Mouse (Mus musculus): ENCODE results near the gene Klhdc8b. TPM values are rescaled to one million over a fixed set of nuclear protein-coding genes. Genes with fewer than 3 reads are reported as not detected.

The Klhdc8b gene
- total and polyA plus RNA-seq, 2 experiments from 2014 or later: 56.5 to 95.6 TPM

DNA sequence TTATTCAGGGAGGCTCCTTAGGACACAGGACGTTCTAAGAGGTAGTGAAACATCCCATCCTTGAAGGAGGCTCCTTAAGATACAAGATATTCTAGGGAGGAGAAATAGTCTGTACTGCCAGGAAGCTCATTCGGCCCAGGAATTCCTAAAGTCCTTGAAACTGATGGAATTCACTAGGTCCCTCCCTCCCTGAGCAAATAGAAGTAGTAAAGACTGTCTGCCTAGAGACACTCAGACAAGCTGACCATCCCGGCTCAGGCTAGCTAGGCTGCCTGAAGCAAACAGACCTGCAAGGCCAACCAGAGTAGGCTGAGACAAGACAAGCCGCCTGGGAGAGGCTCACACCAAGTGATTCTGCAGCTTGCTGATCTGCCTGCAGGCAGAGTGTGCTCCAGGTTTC lies 8.5 kb upstream of the Klhdc8b start:
- Histone ChIP-seq H3K36me3 (ENCODE audit: insufficient read depth) (peaks cover 16% of the 10 kb centered on the region), H3K27ac (ENCODE audit: low read depth, low read length) (no peak overlapping the region), H3K4me3 (ENCODE audit: low read depth, low read length) (no peak overlapping the region), H3K9ac (no peak overlapping the region), H3K9me3 (ENCODE audit: low read length) (no peaks in the 10 kb centered on the region), H3K4me1 (ENCODE audit: insufficient read depth) (no peaks in the 10 kb centered on the region), H3K4me2 (ENCODE audit: low read depth) (no peak overlapping the region), H3K27me3 (ENCODE audit: insufficient read depth, low read length) (no peaks in the 10 kb centered on the region)
- 79% methylated on average over 4 of the region's 4 CpGs for WGBS
- TF ChIP-seq CTCF (IDR thresholded peaks at IDR 0.05; ENCODE audit: low read depth): no peak
- no peak for ATAC-seq
- no peak for DNase-seq

DNA sequence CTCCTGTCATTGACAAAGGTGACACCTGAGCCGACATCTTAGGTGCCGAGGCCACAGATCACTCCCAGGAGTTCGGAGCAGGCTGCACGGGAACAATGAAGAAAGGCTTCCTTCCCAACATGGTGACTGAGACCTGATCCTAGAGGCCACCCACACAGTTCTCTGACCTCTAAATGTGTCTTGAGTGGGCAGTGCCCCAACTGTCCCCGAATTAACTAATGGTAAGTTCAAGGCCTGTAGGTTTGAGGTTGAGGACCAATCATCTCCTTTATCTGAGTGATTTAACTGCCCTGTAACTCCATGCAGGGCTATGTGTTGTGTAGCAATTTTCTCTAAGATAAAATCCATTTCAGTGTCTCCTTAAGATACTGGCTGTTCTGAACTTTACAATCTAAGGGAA lies 8.0 kb upstream of the Klhdc8b start:
- DNase-seq: no peak
- ATAC-seq: no peak
- Histone ChIP-seq H3K9me3 (ENCODE audit: low read length) (no peaks in the 10 kb centered on the region), H3K4me2 (ENCODE audit: low read depth) (no peak overlapping the region), H3K4me1 (ENCODE audit: insufficient read depth) (no peaks in the 10 kb centered on the region), H3K27ac (ENCODE audit: low read depth, low read length) (no peak overlapping the region), H3K36me3 (ENCODE audit: insufficient read depth) (peaks cover 20% of the 10 kb centered on the region), H3K9ac (no peak overlapping the region), H3K27me3 (ENCODE audit: insufficient read depth, low read length) (no peaks in the 10 kb centered on the region), H3K4me3 (ENCODE audit: low read depth, low read length) (no peak overlapping the region)
- WGBS: 84% methylated on average over 5 of the region's 5 CpGs
- no peak for TF ChIP-seq CTCF (IDR thresholded peaks at IDR 0.05; ENCODE audit: low read depth)

DNA sequence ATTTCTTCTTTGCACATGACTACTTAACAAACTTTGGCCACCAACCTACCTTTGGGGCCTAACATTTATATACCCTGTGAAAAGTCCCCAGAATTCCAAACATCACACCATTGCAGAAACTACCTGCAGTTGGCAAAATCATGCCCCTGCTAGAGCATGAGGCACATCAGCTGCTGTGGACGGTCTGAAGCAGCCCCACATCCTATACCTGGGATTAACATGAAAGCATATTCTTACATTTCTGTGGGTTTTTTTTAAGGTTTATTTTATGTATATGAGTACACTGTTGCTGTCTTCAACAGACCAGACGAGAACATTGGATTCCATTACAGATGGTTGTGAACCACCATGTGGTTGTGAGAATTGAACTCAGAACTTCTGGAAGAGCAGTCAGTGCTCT lies 4.8 kb upstream of the Klhdc8b start:
- no peak for ATAC-seq
- H3K27ac ChIP-seq (ENCODE audit: low read depth, low read length): no peak overlapping the region
- no peak overlapping the region for H3K9ac ChIP-seq
- 0 out of 2 replicates have a peak, but pooled peaks cover 4% of the 10 kb centered on the region for H3K4me1 ChIP-seq (ENCODE audit: insufficient read depth)
- no peak for DNase-seq
- H3K9me3 ChIP-seq (ENCODE audit: low read length): no peaks in the 10 kb centered on the region
- H3K36me3 ChIP-seq (ENCODE audit: insufficient read depth): peaks cover 37% of the 10 kb centered on the region
- 95% methylated on average over 2 of the region's 2 CpGs for WGBS
- no peak overlapping the region for H3K4me2 ChIP-seq (ENCODE audit: low read depth)
- no peak for TF ChIP-seq CTCF (IDR thresholded peaks at IDR 0.05; ENCODE audit: low read depth)
- H3K4me3 ChIP-seq (ENCODE audit: low read depth, low read length): no peak overlapping the region
- H3K27me3 ChIP-seq (ENCODE audit: insufficient read depth, low read length): no peaks in the 10 kb centered on the region

DNA sequence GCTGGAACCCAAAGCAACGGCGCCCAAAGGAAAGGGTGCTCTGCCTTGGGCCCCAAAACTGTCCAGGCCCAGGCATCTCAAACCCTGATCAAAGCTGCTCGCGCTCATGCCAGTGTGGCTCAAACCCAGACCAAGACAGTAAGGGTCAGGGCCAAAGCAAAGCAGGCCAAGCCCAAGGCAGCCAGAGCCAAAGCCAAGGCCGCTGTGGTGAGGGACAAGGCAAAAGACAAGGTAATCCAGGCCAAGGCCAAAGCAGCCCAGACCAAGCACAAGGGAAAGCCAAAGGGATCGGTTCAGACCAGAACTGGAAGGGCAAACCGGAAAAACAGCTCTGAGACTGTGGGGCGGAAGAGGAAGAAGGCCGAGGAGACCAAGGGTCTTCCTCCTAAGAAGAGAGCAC lies 2.3 kb upstream of the Klhdc8b start:
- 96% methylated on average over 9 of the region's 9 CpGs for WGBS

DNA sequence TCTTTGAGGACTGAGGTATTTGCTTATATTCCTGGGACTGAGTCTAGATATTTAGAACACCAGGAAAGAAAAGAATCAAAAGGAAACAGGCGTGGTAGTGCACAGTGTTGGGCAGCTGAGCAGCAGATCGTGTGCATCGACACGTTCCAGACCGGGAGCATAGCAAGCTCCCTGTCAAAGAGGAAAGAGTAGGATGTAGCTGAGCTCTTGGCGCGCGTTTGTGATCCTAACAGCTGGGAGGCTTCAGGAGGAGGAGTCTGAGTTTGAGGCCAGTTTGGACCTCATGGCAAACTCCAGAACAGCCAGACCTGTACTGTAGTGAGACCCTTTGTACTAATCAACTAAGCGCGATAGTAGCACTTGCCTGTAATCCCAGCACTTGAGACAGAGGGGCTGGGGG lies 811 bp upstream of the Klhdc8b start:
- 92% methylated on average over 10 of the region's 10 CpGs for WGBS
- no peak for TF ChIP-seq CTCF (IDR thresholded peaks at IDR 0.05; ENCODE audit: low read depth)
- Histone ChIP-seq H3K27me3 (ENCODE audit: insufficient read depth, low read length) (no peaks in the 10 kb centered on the region), H3K27ac (ENCODE audit: low read depth, low read length) (no peak overlapping the region), H3K4me3 (ENCODE audit: low read depth, low read length) (no peak overlapping the region), H3K36me3 (ENCODE audit: insufficient read depth) (peaks cover 34% of the 10 kb centered on the region), H3K9me3 (ENCODE audit: low read length) (no peaks in the 10 kb centered on the region), H3K4me2 (ENCODE audit: low read depth) (no peak overlapping the region), H3K9ac (no peak overlapping the region), H3K4me1 (ENCODE audit: insufficient read depth) (0 out of 2 replicates have a peak, but pooled peaks cover 8% of the 10 kb centered on the region)
- ATAC-seq: no peak
- DNase-seq: no peak

More for the DNA sequence above, 2.3 kb upstream of the Klhdc8b start:
- DNase-seq: no peak
- Histone ChIP-seq H3K4me2 (ENCODE audit: low read depth) (no peak overlapping the region), H3K27ac (ENCODE audit: low read depth, low read length) (no peak overlapping the region), H3K36me3 (ENCODE audit: insufficient read depth) (peaks cover 37% of the 10 kb centered on the region), H3K4me1 (ENCODE audit: insufficient read depth) (0 out of 2 replicates have a peak, but pooled peaks cover 8% of the 10 kb centered on the region), H3K9me3 (ENCODE audit: low read length) (no peaks in the 10 kb centered on the region), H3K27me3 (ENCODE audit: insufficient read depth, low read length) (no peaks in the 10 kb centered on the region), H3K4me3 (ENCODE audit: low read depth, low read length) (no peak overlapping the region), H3K9ac (no peak overlapping the region)
- no peak for TF ChIP-seq CTCF (IDR thresholded peaks at IDR 0.05; ENCODE audit: low read depth)
- no peak for ATAC-seq

DNA sequence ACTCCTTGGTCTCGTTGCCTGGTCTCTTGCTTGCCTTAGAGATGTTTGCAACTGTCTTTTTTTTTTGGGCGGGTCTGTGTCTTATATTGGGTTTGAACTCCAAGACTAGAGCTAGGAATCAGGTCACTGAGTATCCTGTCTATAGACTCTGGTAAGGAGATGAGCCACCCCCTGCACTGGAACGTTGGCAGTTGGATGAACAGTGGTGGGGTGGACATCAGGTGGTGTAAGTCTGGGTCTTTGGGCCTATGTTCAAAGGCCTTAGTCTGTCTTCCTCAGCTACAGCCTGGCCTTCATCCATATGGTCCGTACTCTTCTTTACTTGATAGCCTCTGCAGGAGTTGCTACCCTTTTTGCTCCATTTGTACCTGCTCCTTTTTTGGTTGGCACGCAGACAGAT lies 294 bp upstream of the Klhdc8b start:
- H3K9me3 ChIP-seq (ENCODE audit: low read length): no peaks in the 10 kb centered on the region
- H3K36me3 ChIP-seq (ENCODE audit: insufficient read depth): peaks cover 34% of the 10 kb centered on the region
- ATAC-seq (no peak), DNase-seq (no peak)
- H3K4me1 ChIP-seq (ENCODE audit: insufficient read depth): 0 out of 2 replicates have a peak, but pooled peaks cover 8% of the 10 kb centered on the region
- WGBS: 93% methylated on average over 5 of the region's 5 CpGs
- no peak overlapping the region for H3K4me3 ChIP-seq (ENCODE audit: low read depth, low read length)
- no peak for TF ChIP-seq CTCF (IDR thresholded peaks at IDR 0.05; ENCODE audit: low read depth)
- H3K27ac ChIP-seq (ENCODE audit: low read depth, low read length): no peak overlapping the region
- H3K27me3 ChIP-seq (ENCODE audit: insufficient read depth, low read length): no peaks in the 10 kb centered on the region
- H3K4me2 ChIP-seq (ENCODE audit: low read depth): peak overlapping the region; percentile 88
- H3K9ac ChIP-seq: no peak overlapping the region; the same call in 1 of the 2 replicates

DNA sequence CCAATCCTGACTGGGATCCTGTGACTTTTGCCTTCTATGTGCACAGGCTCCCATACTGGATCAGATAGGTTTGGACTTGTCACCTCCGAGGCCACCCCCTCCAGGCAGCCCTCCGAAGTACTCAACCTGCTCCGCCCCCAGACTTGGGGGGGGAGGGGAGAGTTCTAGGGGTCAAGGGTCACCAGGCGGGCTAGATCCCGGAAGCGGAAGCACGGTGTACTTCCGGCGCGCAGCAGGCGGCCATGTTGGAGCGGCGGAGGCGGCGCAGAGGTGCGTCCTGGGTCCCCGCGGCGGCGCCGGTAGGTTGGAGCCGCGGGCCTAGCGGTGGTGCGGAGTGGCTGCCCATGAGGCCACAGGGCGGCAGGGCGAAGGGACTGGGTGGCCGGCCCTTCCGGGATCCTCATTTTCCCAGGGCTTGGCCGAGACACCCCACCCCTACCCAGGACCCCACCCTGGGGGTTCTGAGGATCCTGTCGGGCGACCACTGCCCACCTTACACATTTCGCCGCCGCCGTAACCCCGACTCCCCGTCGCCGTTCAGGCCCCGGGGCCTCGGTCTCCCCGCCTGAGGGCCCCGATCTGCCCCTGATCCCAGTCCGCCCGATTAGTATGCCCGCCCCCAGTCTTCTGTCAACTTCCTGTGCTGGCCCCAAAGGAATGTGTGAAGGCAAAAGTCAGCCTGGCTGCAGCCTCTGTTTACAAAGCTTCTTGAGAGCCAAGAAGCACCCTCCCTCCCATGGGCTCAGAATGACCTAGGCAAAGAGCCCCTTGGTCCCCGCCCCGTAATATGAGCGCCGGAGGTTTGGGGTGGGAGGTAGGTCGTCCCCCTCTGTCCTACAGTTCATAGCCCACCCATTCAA lies 832 bp downstream of the Klhdc8b start, which contains the start of gene Ccdc71:
Gene Ccdc71, plus strand, starts transcription at position 209 of the 860 bp plus-strand sequence.
- no peaks in the 10 kb centered on the region for H3K27me3 ChIP-seq (ENCODE audit: insufficient read depth, low read length)
- H3K9me3 ChIP-seq (ENCODE audit: low read length): no peaks in the 10 kb centered on the region
- no peak for TF ChIP-seq CTCF (IDR thresholded peaks at IDR 0.05; ENCODE audit: low read depth)
- peak within 1 kb of the TSS; percentile 79 for H3K4me3 ChIP-seq (ENCODE audit: low read depth, low read length)
- peak within 1 kb of the TSS; percentile 76 for H3K27ac ChIP-seq (ENCODE audit: low read depth, low read length)
- peaks cover 27% of the 10 kb centered on the region for H3K36me3 ChIP-seq (ENCODE audit: insufficient read depth)
- peak; percentile 94 for ATAC-seq
- H3K4me2 ChIP-seq (ENCODE audit: low read depth): peak within 1 kb of the TSS; percentile 88
- 0 out of 2 replicates have a peak, but pooled peaks cover 8% of the 10 kb centered on the region for H3K4me1 ChIP-seq (ENCODE audit: insufficient read depth)
- H3K9ac ChIP-seq: peak within 1 kb of the TSS; percentile 80
- 3% methylated on average over 51 of the region's 52 CpGs for WGBS
- DNase-seq: peak; percentile 92

Measured in forebrain, postnatal 0 days (tissue).